Mouse (Mus musculus) B cell, adult 62 days (primary cell): ENCODE results near the gene Gpr183. TPM values are rescaled to one million over a fixed set of nuclear protein-coding genes. Genes with fewer than 3 reads are reported as not detected.

Experiments
- total RNA-seq: library from RNA; stranded (reverse); gene quantifications from 4 replicates; pipeline ENCODE4 v1.2.4, GENCODE M21; 2023

The Gpr183 gene
- total RNA-seq: 269 to 293 TPM (median 270 TPM) in 4 replicates

GRCm38 (mm10) chr14:121964990-121965389 lies at the start of gene Gpr183:
TSS of gene Gpr183 (minus strand) at chr14:121965195.

GRCm38 (mm10) chr14:121915621-121916020 lies 49.4 kb downstream of the Gpr183 start, which contains the start of gene Gpr18:
TSS of gene Gpr18 (minus strand) at chr14:121915781.

Other genes starting within 250 kb of the Gpr183 start
- 21.5 to 24.3 TPM (median 22.8 TPM) in 4 replicates for gene Dock9, start 167.4 kb downstream of the Gpr183 start, total RNA-seq
- gene Ubac2, start 86.6 kb downstream of the Gpr183 start, total RNA-seq: 50.6 to 62.7 TPM (median 55.2 TPM) in 4 replicates
- gene Gpr18, start 49.4 kb downstream of the Gpr183 start, total RNA-seq: 116 to 133 TPM (median 124 TPM) in 4 replicates
- gene Timm8a2, start 69.5 kb upstream of the Gpr183 start, total RNA-seq: 1.1 to 2.2 TPM (median 1.5 TPM) in 4 replicates
- gene Tm9sf2, start 141.8 kb upstream of the Gpr183 start, total RNA-seq: 85.9 to 92.2 TPM (median 91.0 TPM) in 4 replicates
- 3.9 to 5.9 TPM (median 5.0 TPM) in 4 replicates for gene Clybl, start 216.5 kb upstream of the Gpr183 start, total RNA-seq